ENCODE assay signal across 12 mouse cellular contexts in genomic region chr5:91494456-91494855, GRCm38 (mm10).
"Had no signal": no experiment of that assay in that cellular context is flagged by ENCODE, and none has a peak within 500 bp of the region (broad histone marks: within the 10 kb centered on the region; RNA-seq: fewer than 3 reads in every experiment).

No protein-coding gene starts in this region.

- H3K4me2 ChIP-seq: limb, embryonic 15.5 days; liver, embryonic 12.5 days; lung, embryonic 15.5 days; neural tube, embryonic 12.5 days had no signal

- H3K4me1 ChIP-seq: limb, embryonic 15.5 days; liver, embryonic 12.5 days; lung, embryonic 15.5 days; neural tube, embryonic 12.5 days had no signal

- H3K9ac ChIP-seq: limb, embryonic 15.5 days; liver, embryonic 12.5 days; lung, embryonic 15.5 days; neural tube, embryonic 12.5 days had no signal

- ATAC-seq: liver, embryonic 12.5 days; midbrain, embryonic 16.5 days had no signal

- H3K27me3 ChIP-seq: limb, embryonic 15.5 days; liver, embryonic 12.5 days; lung, embryonic 15.5 days; neural tube, embryonic 12.5 days had no signal

- H3K36me3 ChIP-seq: limb, embryonic 15.5 days; liver, embryonic 12.5 days; lung, embryonic 15.5 days; neural tube, embryonic 12.5 days had no signal

- H3K4me3 ChIP-seq: limb, embryonic 15.5 days; liver, embryonic 12.5 days; lung, embryonic 15.5 days; neural tube, embryonic 12.5 days had no signal

- H3K27ac ChIP-seq: limb, embryonic 15.5 days; liver, embryonic 12.5 days; lung, embryonic 15.5 days; neural tube, embryonic 12.5 days had no signal

- DNase-seq: kidney, postnatal 14 days; left cerebral cortex, postnatal 4 days; retina, postnatal 1 day; right cerebral cortex, postnatal 4 days; spleen, adult 18-20 months; thymus, adult 18-20 months; thymus, postnatal 14 days had no signal

- H3K9me3 ChIP-seq: limb, embryonic 15.5 days; liver, embryonic 12.5 days; lung, embryonic 15.5 days; neural tube, embryonic 12.5 days had no signal
